Mouse (Mus musculus): Measurements from ENCODE around the gene Cog4. TPM values are rescaled to one million over a fixed set of nuclear protein-coding genes. Genes with fewer than 3 reads are reported as not detected.

The Cog4 gene
- polyA plus RNA-seq, 1 experiment: 44.9 TPM

- TF ChIP-seq POLR2A (IDR thresholded peaks at IDR 0.05; ENCODE audit: borderline replicate concordance, extremely low read depth, insufficient read depth, insufficient read length, poor library complexity, severe bottlenecking) (no peak), CTCF (IDR thresholded peaks at IDR 0.05; ENCODE audit: borderline replicate concordance, extremely low read depth, insufficient read depth, insufficient read length) (no peak)
- DNase-seq (ENCODE audit: low read depth): no peak
Observed at GRCm38 (mm10) chr8:110931176-110931939, 85.0 kb downstream of the Cog4 start.

Other genes starting within 250 kb of the Cog4 start
- gene Vac14, start 228.0 kb upstream of the Cog4 start, polyA plus RNA-seq (2012; rRNA removed): 45.9 and 48.6 TPM in 2 replicates
- gene Mtss1l, start 125.1 kb upstream of the Cog4 start, polyA plus RNA-seq (2012; rRNA removed): 117 and 189 TPM in 2 replicates
- 3.1 and 3.9 TPM in 2 replicates for gene Il34, start 40.7 kb upstream of the Cog4 start, polyA plus RNA-seq (2012; rRNA removed)
- 72.0 and 81.3 TPM in 2 replicates for gene Sf3b3, start 187 bp downstream of the Cog4 start, polyA plus RNA-seq (2012; rRNA removed)
- 12.4 and 15.8 TPM in 2 replicates for gene Fuk, start 55.9 kb downstream of the Cog4 start, polyA plus RNA-seq (2012; rRNA removed)
- gene St3gal2, start 73.3 kb downstream of the Cog4 start, polyA plus RNA-seq (2012; rRNA removed): 30.1 and 39.7 TPM in 2 replicates
- gene Ddx19a, start 151.2 kb downstream of the Cog4 start, polyA plus RNA-seq (2012; rRNA removed): 43.5 and 47.2 TPM in 2 replicates
- gene Ddx19b, start 185.2 kb downstream of the Cog4 start, polyA plus RNA-seq (2012; rRNA removed): 9.8 and 11.1 TPM in 2 replicates
- gene Aars, start 186.5 kb downstream of the Cog4 start, polyA plus RNA-seq (2012; rRNA removed): 61.3 and 76.9 TPM in 2 replicates
- not detected in 2 replicates for gene Exosc6, start 209.7 kb downstream of the Cog4 start, polyA plus RNA-seq (2012; rRNA removed)
- 0.32 and 0.71 TPM in 2 replicates for gene Clec18a, start 245.8 kb downstream of the Cog4 start, polyA plus RNA-seq (2012; rRNA removed)
- gene Pdpr, start 248.0 kb downstream of the Cog4 start, polyA plus RNA-seq (2012; rRNA removed): 10.9 and 14.3 TPM in 2 replicates

Measured in brain, embryonic 14.5 days (tissue).